Mouse (Mus musculus): ENCODE measurements around the gene Vmn1r36. TPM values are rescaled to one million over a fixed set of nuclear protein-coding genes. Genes with fewer than 3 reads are reported as not detected.
"Not testable (repeated sequence)": the region's sequence is repeated elsewhere in the genome, so short reads cannot be mapped to it uniquely, and the experiment has no call there.

Vmn1r36 gene
- total RNA-seq (2021) = not detected
- long read RNA-seq, experiment 1 = 0 reads
- long read RNA-seq, experiment 2 = 0 reads

DNA sequence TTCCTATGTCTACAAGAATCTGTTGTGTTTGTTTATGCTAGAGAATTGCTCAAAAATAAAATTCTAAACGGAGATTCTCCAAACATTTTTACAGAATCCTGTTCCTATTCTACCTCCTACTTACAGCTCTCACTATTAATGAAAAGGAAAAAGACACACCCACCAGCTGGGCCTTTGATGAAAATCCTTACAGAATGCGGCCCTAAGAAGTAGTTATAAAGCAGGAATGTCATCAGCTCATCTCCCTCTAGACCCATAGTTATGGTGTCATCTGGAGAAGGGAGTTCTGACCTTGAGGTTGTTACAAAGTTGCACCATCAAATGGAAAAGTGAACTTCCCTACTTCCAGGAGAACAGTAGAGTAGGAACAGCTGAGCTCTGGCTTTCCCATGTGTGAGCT, at the start of gene Vmn1r36:
Gene Vmn1r36, minus strand, starts transcription at position 101 of the 400 bp plus-strand sequence.
- DNase-seq (ENCODE audit: low spot score in 2 of 2) = not testable (repeated sequence)

DNA sequence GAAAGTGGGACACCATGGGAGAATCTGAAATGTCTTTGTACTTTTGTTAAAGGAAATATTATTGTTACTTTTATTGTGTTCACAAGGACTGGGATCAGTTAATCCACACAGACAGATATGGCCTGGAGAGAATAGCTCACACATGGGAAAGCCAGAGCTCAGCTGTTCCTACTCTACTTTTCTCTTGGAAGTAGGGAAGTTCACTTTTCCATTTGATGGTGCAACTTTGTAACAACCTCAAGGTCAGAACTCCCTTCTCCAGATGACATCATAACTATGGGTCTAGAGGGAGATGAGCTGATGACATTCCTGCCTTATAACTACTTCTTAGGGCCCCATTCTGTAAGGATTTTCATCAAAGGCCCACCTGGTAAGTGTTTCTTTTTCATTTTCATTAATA, 10.1 kb upstream of the Vmn1r36 start, which contains the start of gene Vmn1r37:
Gene Vmn1r37, plus strand, starts transcription at position 301 of the 400 bp plus-strand sequence.
- not testable (repeated sequence) for DNase-seq (ENCODE audit: low spot score in 2 of 2)

DNA sequence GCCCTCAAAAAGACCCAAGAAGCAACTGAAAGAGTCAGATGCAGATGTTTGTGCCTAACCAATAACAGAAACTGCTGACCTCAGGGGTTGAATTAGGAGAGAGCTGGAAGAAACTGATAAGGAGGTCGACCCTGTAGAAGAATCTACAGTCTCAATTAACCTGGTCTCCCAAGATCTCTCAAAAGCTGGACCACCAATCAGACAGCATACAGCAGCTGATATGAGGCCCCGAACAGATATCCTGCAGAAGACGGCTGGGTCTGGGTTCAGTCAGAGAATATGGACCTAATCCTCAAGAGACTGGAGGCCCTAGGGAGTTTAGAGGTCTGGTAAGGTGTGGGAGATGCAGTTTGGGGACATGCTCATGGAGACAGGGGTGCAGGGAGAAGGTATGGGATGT, 5.1 kb downstream of the Vmn1r36 start:
- DNase-seq (ENCODE audit: low spot score in 2 of 2) = no peak

- no peak for DNase-seq (ENCODE audit: low spot score in 2 of 2)
Measured at GRCm38 (mm10) chr6:66708901-66709300, 10.1 kb downstream of the Vmn1r36 start.

- no peak for DNase-seq (ENCODE audit: low spot score in 2 of 2)
Measured at GRCm38 (mm10) chr6:66685806-66686205, 33.2 kb downstream of the Vmn1r36 start, which contains the start of gene Vmn1r35. Gene Vmn1r35, minus strand, starts transcription at chr6:66685906.

Other genes with a start within 250 kb of the Vmn1r36 start
- gene Mad2l1, start 183.8 kb downstream of the Vmn1r36 start, total RNA-seq (2021) = 1 to 10 TPM; 3.7 to 4.2 TPM
- gene Vmn1r32, start 159.1 kb downstream of the Vmn1r36 start, total RNA-seq (2021) = not detected
- not detected for gene Vmn1r33, start 100.9 kb downstream of the Vmn1r36 start, total RNA-seq (2021)
- not detected for gene Vmn1r34, start 75.3 kb downstream of the Vmn1r36 start, total RNA-seq (2021)
- gene Vmn1r35, start 33.3 kb downstream of the Vmn1r36 start, total RNA-seq (2021) = not detected
- not detected for gene Vmn1r37, start 10.2 kb upstream of the Vmn1r36 start, total RNA-seq (2021)
- not detected for gene Vmn1r38, start 63.5 kb upstream of the Vmn1r36 start, total RNA-seq (2021)
- not detected for gene Vmn1r39, start 91.4 kb upstream of the Vmn1r36 start, total RNA-seq (2021)
- 10 to 100 TPM; 68.9 to 84.2 TPM for gene Gng12, start 177.2 kb upstream of the Vmn1r36 start, total RNA-seq (2021)